Mouse (Mus musculus) lung, postnatal 14 days (tissue): ENCODE results near the gene Chrna5.
"Not testable (repeated sequence)": the region's sequence is repeated elsewhere in the genome, so short reads cannot be mapped to it uniquely, and the experiment has no call there.

ENCODE experiments used
- DNase-seq: peaks from one replicate; pipeline ENCODE4 v3.0.0; 2021

Chrna5 gene

GRCm38 (mm10) chr9:54980674-54981073 is at the start of gene Chrna5:
Gene Chrna5 (plus strand): TSS chr9:54980880.
- DNase-seq = no peak

GRCm38 (mm10) chr9:54931765-54932164 is 48.9 kb upstream of the Chrna5 start:
- no peak for DNase-seq

GRCm38 (mm10) chr9:54932379-54932778 is 48.3 kb upstream of the Chrna5 start:
- no peak for DNase-seq

GRCm38 (mm10) chr9:54942071-54942470 is 38.6 kb upstream of the Chrna5 start:
- DNase-seq = no peak

GRCm38 (mm10) chr9:54944467-54944866 is 36.2 kb upstream of the Chrna5 start:
- DNase-seq = no peak

- DNase-seq = no peak
Observed at GRCm38 (mm10) chr9:54946256-54946655, 34.4 kb upstream of the Chrna5 start.

- DNase-seq = no peak
Observed at GRCm38 (mm10) chr9:54949465-54949864, 31.2 kb upstream of the Chrna5 start.

- not testable (repeated sequence) for DNase-seq
Observed at GRCm38 (mm10) chr9:54950162-54950561, 30.5 kb upstream of the Chrna5 start.

GRCm38 (mm10) chr9:54950575-54951321 is 29.9 kb upstream of the Chrna5 start, which contains the start of the genes Psma4 and AY074887:
Gene Psma4 (plus strand): TSS chr9:54950790.
Gene AY074887 (minus strand): TSS chr9:54950998.
- DNase-seq = peak; percentile 94

- no peak for DNase-seq
Observed at GRCm38 (mm10) chr9:54961059-54961458, 19.6 kb upstream of the Chrna5 start.

- DNase-seq = no peak
Observed at GRCm38 (mm10) chr9:54963669-54964068, 17.0 kb upstream of the Chrna5 start.

- no peak for DNase-seq
Observed at GRCm38 (mm10) chr9:54969972-54970637, 10.6 kb upstream of the Chrna5 start.

- peak; percentile 15 for DNase-seq
Observed at GRCm38 (mm10) chr9:54981291-54982191, 861 bp downstream of the Chrna5 start.

- DNase-seq = no peak
Observed at GRCm38 (mm10) chr9:54982401-54982800, 1.7 kb downstream of the Chrna5 start.

GRCm38 (mm10) chr9:54990362-54990761 is 9.7 kb downstream of the Chrna5 start:
- DNase-seq = no peak

GRCm38 (mm10) chr9:54994381-54994780 is 13.7 kb downstream of the Chrna5 start:
- no peak for DNase-seq

GRCm38 (mm10) chr9:54995645-54996044 is 15.0 kb downstream of the Chrna5 start:
- no peak for DNase-seq

GRCm38 (mm10) chr9:55003609-55004008 is 22.9 kb downstream of the Chrna5 start:
- DNase-seq = no peak

- DNase-seq = no peak
Observed at GRCm38 (mm10) chr9:55009692-55010091, 29.0 kb downstream of the Chrna5 start.

GRCm38 (mm10) chr9:55010588-55011350 is 30.1 kb downstream of the Chrna5 start:
- DNase-seq = no peak

- no peak for DNase-seq
Observed at GRCm38 (mm10) chr9:55016926-55017325, 36.2 kb downstream of the Chrna5 start.

- no peak for DNase-seq
Observed at GRCm38 (mm10) chr9:55023326-55023725, 42.6 kb downstream of the Chrna5 start.
